Mouse (Mus musculus) midbrain, embryonic 13.5 days (tissue): ENCODE results near the gene Dct. TPM values are rescaled to one million over a fixed set of nuclear protein-coding genes. Genes with fewer than 3 reads are reported as not detected.

Experiments
- ATAC-seq: fragments of 200-750 bp; cut with Nextera tagmentation; 2 replicates; pipeline ENCODE4 v1.8.0; 2017; ENCODE audit warnings: mild to moderate bottlenecking, moderate TSS enrichment, moderate library complexity
- H3K27ac ChIP-seq: fragments of 300-500 bp; sonication (generic); 2 replicates; pipeline ENCODE4 v1.5.1; 2015; ENCODE audit warnings: inconsistent platforms, mild to moderate bottlenecking, moderate library complexity
- H3K27me3 ChIP-seq: fragments of 300-500 bp; sonication (generic); 2 replicates; pipeline ENCODE4 v1.6.1; 2015; ENCODE audit warnings: mild to moderate bottlenecking, inconsistent platforms
- H3K36me3 ChIP-seq: fragments of 300-500 bp; sonication (generic); 2 replicates; pipeline ENCODE4 v1.6.1; 2015; ENCODE audit warnings: mild to moderate bottlenecking, inconsistent platforms
- H3K4me1 ChIP-seq: fragments of 300-500 bp; sonication (generic); replicated peaks from 2 replicates; pipeline ENCODE4 v1.6.1; 2015; ENCODE audit warnings: inconsistent platforms
- H3K4me2 ChIP-seq: fragments of 300-500 bp; sonication (generic); replicated peaks from 2 replicates; pipeline ENCODE4 v1.6.1; 2015; ENCODE audit warnings: moderate library complexity, mild to moderate bottlenecking, inconsistent platforms
- H3K4me3 ChIP-seq: fragments of 300-500 bp; sonication (generic); replicated peaks from 2 replicates; pipeline ENCODE4 v1.5.1; 2015; ENCODE audit warnings: mild to moderate bottlenecking, inconsistent platforms
- H3K9ac ChIP-seq: fragments of 300-500 bp; sonication (generic); replicated peaks from 2 replicates; pipeline ENCODE4 v1.6.1; 2015; ENCODE audit warnings: mild to moderate bottlenecking, inconsistent platforms
- H3K9me3 ChIP-seq: fragments of 300-500 bp; sonication (generic); 2 replicates; pipeline ENCODE4 v1.6.1; 2016; ENCODE audit warnings: mild to moderate bottlenecking, inconsistent platforms
- WGBS: fragments of 180-500 bp; shearing (Covaris S2); methylation state at CpG from one replicate; pipeline ENCODE4 v1.1.7; 2015; 5-methylcytosine and 5-hydroxymethylcytosine counted together
- polyA plus RNA-seq: library from polyadenylated mRNA; unstranded; fragments of >200 nt; fragmentation: Nextera tagmentation; extraction: Ambion mirVana; gene quantifications from 2 replicates; pipeline ENCODE4 v1.2.1, GENCODE M21; 2015

The Dct gene
- polyA plus RNA-seq, 1 experiment from 2014 or later: 1.4 TPM

GRCm38 (mm10) chr14:118040550-118041250, 11.3 kb downstream of the Dct start:
- Histone ChIP-seq H3K27ac (no peak overlapping the region), H3K27me3 (peaks cover 17% of the 10 kb centered on the region), H3K9ac (no peak overlapping the region), H3K36me3 (no peaks in the 10 kb centered on the region), H3K9me3 (no peaks in the 10 kb centered on the region), H3K4me1 (no peaks in the 10 kb centered on the region), H3K4me3 (no peak overlapping the region), H3K4me2 (no peak overlapping the region)
- 84% methylated on average over 7 of the region's 7 CpGs for WGBS
- ATAC-seq: no peak

DNA sequence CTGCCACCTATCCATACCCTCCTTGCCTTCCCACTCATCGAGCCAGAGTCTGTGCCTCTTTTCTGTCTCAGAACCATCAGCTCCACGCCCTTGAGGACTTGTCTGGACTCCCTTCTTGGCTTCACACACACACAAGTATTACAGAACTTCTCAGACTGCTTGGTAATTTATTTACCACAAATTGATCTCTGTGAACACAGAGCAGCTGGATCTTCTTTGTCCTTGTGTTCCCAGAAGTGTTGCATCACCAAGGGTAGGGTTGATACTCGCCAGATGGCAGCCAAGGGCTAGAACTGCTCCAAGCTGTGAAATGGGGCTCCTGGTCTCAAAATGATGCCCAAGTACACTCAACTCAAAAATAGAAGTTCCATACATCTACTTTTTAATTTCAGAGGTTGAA, 13.0 kb downstream of the Dct start:
- Histone ChIP-seq H3K9me3 (no peaks in the 10 kb centered on the region), H3K4me1 (no peaks in the 10 kb centered on the region), H3K4me2 (no peak overlapping the region), H3K27ac (no peak overlapping the region), H3K4me3 (no peak overlapping the region), H3K36me3 (no peaks in the 10 kb centered on the region), H3K27me3 (0 out of 2 replicates have a peak, but pooled peaks cover 4% of the 10 kb centered on the region), H3K9ac (no peak overlapping the region)
- no peak for ATAC-seq
- 83% methylated on average over 3 of the region's 3 CpGs for WGBS

GRCm38 (mm10) chr14:118027564-118027963, 24.5 kb downstream of the Dct start:
- no peak for ATAC-seq
- WGBS: 96% methylated on average over 3 of the region's 3 CpGs
- H3K4me3 ChIP-seq: no peak overlapping the region

DNA sequence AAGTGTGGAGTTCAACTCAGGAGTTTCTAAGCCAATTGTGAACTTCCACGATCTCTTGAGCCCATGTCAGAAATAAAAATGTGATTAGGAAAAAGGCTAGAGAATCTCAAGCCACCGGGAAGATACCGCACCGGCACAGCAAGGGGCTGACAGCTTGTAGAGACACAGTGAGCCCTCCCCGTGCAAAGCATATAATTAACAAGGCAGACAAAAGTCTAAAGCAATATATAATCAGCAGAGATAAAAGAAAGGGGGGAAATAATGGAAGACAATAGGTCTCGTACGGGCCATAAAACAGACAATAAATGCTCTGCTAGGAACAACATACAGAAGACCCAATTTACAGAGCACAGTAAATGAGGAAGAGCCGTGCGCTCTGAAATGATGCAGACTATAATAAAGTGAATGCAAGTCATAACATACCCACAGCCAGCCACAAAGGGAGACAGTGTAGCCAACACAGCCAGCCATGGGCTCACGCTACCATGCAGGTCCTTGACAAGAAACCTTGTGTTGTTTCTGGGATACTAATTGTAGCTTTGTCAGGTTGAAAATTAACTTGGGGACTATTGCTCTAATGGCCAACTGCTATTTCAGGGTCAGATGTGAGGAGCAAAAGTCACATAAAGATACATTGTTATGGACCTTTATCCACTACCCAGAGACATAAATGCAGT, 30.0 kb downstream of the Dct start:
- Histone ChIP-seq H3K9me3 (no peaks in the 10 kb centered on the region), H3K27me3 (no peaks in the 10 kb centered on the region), H3K4me2 (no peak overlapping the region), H3K27ac (no peak overlapping the region), H3K4me1 (0 out of 2 replicates have a peak, but pooled peaks cover 4% of the 10 kb centered on the region), H3K4me3 (no peak overlapping the region), H3K36me3 (no peaks in the 10 kb centered on the region), H3K9ac (no peak overlapping the region)
- no peak for ATAC-seq
- WGBS: 66% methylated on average over 10 of the region's 10 CpGs

More at GRCm38 (mm10) chr14:118027564-118027963, 24.5 kb downstream of the Dct start:
- H3K27ac ChIP-seq: no peak overlapping the region
- no peak overlapping the region for H3K9ac ChIP-seq
- no peak overlapping the region for H3K4me2 ChIP-seq
- peaks cover 29% of the 10 kb centered on the region for H3K9me3 ChIP-seq
- peaks cover 7% of the 10 kb centered on the region for H3K36me3 ChIP-seq
- no peaks in the 10 kb centered on the region for H3K27me3 ChIP-seq
- no peaks in the 10 kb centered on the region for H3K4me1 ChIP-seq

DNA sequence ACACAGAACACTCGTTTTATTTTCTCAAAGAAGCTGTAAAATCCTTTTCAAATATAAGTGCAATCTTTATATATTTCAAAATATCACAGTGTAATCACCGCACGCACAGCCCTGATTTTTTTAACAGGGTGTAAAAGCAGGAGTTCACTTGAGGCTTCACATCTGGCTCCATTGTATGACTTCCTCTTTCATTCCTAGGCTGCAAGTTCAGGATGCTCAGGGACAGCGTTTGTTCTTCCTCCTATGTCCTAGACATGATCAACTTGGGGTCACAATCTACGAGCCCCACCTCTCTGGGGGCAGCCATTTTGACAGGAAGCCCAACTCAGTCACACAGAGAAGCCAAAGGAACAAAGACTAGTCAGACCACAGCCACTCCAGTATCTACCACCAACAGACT, 32.7 kb downstream of the Dct start:
- WGBS: 84% methylated on average over 5 of the region's 5 CpGs

GRCm38 (mm10) chr14:118013237-118013636, 38.8 kb downstream of the Dct start:
- Histone ChIP-seq H3K4me1 (no peaks in the 10 kb centered on the region), H3K9me3 (no peaks in the 10 kb centered on the region), H3K4me3 (no peak overlapping the region), H3K36me3 (no peaks in the 10 kb centered on the region), H3K27me3 (peaks cover 4% of the 10 kb centered on the region; the same call in 1 of the 2 replicates), H3K4me2 (no peak overlapping the region), H3K27ac (no peak overlapping the region), H3K9ac (no peak overlapping the region)
- ATAC-seq: no peak
- WGBS: 73% methylated on average over 8 of the region's 8 CpGs

More for the DNA sequence above, 32.7 kb downstream of the Dct start:
- H3K9ac ChIP-seq: no peak overlapping the region
- no peak overlapping the region for H3K4me2 ChIP-seq
- H3K36me3 ChIP-seq: no peaks in the 10 kb centered on the region
- no peak overlapping the region for H3K4me3 ChIP-seq
- H3K9me3 ChIP-seq: no peaks in the 10 kb centered on the region
- ATAC-seq: no peak
- 0 out of 2 replicates have a peak, but pooled peaks cover 4% of the 10 kb centered on the region for H3K4me1 ChIP-seq
- H3K27me3 ChIP-seq: no peaks in the 10 kb centered on the region
- H3K27ac ChIP-seq: no peak overlapping the region

DNA sequence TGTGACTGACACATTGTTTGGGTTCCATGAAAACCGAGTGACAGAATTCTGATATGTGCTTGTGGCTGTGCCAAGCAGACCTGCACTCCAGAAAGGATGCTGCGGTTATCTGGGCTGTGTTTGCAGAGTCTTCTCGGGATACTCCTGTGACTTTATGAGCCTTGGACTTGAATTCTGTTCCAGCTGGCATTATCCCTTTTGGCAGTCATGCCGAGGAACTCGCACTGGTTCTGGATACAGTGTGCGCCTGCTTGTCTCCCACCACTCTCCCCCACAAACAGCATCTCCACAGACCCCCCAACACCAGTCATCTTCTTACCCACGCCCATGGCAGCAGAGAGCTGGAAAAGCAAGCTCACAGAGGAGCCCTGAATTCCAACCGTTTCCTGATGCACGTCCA, 42.5 kb downstream of the Dct start:
- no peaks in the 10 kb centered on the region for H3K9me3 ChIP-seq
- H3K4me3 ChIP-seq: no peak overlapping the region
- ATAC-seq: no peak
- 76% methylated on average over 9 of the region's 9 CpGs for WGBS
- H3K4me1 ChIP-seq: no peaks in the 10 kb centered on the region
- H3K27ac ChIP-seq: no peak overlapping the region
- H3K4me2 ChIP-seq: no peak overlapping the region
- H3K27me3 ChIP-seq: peaks cover 10% of the 10 kb centered on the region; the same call in 1 of the 2 replicates
- H3K9ac ChIP-seq: no peak overlapping the region
- no peaks in the 10 kb centered on the region for H3K36me3 ChIP-seq

DNA sequence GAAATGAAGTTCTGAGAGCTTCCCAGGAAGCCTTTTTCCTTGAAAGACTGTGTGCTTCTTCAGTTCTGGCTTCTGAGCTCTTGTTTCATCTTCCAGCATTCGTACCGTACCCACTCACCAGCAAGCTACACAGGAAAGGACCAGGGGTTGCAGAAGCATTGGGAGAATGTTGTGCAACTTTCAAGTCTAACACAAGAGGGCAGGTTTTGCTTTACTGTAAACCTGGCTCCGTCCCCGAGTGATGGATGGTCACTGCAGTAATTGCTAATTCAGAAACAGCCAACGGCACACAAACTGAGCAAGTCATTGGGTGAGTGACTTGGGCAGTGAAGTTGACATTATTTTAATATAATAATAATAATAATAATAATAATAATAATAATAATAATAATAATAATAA, 46.3 kb downstream of the Dct start:
- 19% methylated on average over 5 of the region's 5 CpGs for WGBS
- peak; percentile 35; the same call in 1 of the 2 replicates for ATAC-seq
- H3K4me2 ChIP-seq: no peak overlapping the region
- no peak overlapping the region for H3K9ac ChIP-seq
- peaks cover 18% of the 10 kb centered on the region for H3K4me1 ChIP-seq
- H3K9me3 ChIP-seq: no peaks in the 10 kb centered on the region
- no peak overlapping the region for H3K4me3 ChIP-seq
- H3K36me3 ChIP-seq: no peaks in the 10 kb centered on the region
- no peak overlapping the region for H3K27ac ChIP-seq
- peaks cover 23% of the 10 kb centered on the region; the same call in 1 of the 2 replicates for H3K27me3 ChIP-seq

DNA sequence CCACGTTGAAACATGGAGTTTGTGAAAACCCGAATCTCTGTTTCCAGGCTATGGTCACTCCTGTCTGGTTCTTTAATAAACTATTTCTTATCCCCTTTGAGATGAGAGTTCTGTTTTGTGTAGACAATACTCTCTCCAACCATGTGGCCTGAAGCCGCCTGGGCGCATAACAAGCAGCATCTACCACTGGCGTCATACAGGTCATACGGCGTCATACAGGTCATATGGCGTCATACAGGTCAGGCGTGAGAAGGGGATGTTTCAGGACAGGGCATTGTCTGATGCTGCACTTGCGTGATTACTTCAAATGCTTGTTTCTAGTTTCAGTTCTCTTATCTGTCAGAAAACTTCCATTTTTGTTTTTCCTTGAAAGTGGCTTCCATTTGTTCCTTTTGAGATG, 47.6 kb downstream of the Dct start:
- no peak overlapping the region for H3K4me2 ChIP-seq
- no peak overlapping the region for H3K9ac ChIP-seq
- no peak overlapping the region for H3K4me3 ChIP-seq
- 94% methylated on average over 10 of the region's 10 CpGs for WGBS
- no peak for ATAC-seq
- peaks cover 18% of the 10 kb centered on the region for H3K4me1 ChIP-seq
- no peak overlapping the region for H3K27ac ChIP-seq
- no peaks in the 10 kb centered on the region for H3K36me3 ChIP-seq
- H3K27me3 ChIP-seq: peaks cover 26% of the 10 kb centered on the region
- no peaks in the 10 kb centered on the region for H3K9me3 ChIP-seq

DNA sequence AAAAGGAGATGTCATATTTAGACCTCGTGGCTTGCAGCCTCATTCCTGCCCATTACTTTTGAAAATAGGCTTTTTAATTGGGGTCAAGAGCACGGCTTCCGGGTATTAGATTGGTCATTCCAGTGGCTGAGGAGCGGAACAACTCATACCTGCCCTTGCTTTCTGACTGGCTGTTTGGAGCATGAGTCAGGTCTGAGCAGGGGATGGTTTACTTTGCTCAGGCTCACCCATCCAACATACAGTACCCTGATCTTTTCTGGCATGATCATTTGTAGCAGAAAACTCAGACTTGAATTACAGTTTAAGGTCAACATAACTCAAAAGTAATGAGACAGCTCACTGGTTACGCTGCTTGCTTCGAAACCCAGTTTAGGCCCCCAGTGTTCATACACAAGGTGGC, 58.2 kb downstream of the Dct start:
- H3K4me1 ChIP-seq: no peaks in the 10 kb centered on the region
- no peak overlapping the region for H3K9ac ChIP-seq
- H3K36me3 ChIP-seq: no peaks in the 10 kb centered on the region
- no peak overlapping the region for H3K4me2 ChIP-seq
- no peak for ATAC-seq
- WGBS: 93% methylated on average over 6 of the region's 6 CpGs
- no peak overlapping the region for H3K4me3 ChIP-seq
- no peaks in the 10 kb centered on the region for H3K9me3 ChIP-seq
- no peak overlapping the region for H3K27ac ChIP-seq
- H3K27me3 ChIP-seq: no peaks in the 10 kb centered on the region

- Histone ChIP-seq H3K27me3 (no peaks in the 10 kb centered on the region), H3K9ac (no peak overlapping the region), H3K36me3 (no peaks in the 10 kb centered on the region), H3K27ac (no peak overlapping the region), H3K4me2 (no peak overlapping the region), H3K4me3 (no peak overlapping the region), H3K9me3 (no peaks in the 10 kb centered on the region), H3K4me1 (no peaks in the 10 kb centered on the region)
- no peak for ATAC-seq
- 82% methylated on average over 8 of the region's 8 CpGs for WGBS
Measured at GRCm38 (mm10) chr14:117992600-117993256, 59.3 kb downstream of the Dct start.

DNA sequence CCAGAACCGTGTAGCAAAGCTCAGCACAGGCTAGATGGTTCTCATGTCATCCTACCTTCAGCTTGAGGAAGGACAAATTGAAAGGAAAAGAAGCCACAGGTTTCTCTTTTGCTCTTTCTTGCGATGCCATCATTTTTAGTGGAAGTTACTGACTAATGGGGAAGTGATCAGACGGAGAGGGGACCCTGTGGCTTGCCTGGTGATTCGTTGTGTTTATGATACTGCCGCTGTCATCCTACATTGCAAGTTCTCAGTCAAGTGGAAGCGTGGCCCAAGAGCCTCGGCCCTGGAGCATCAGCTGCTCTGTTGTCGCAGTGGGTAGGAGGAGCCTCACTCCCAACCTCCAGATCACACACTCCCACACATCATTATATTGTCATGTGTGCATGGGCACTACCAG, 61.8 kb downstream of the Dct start:
- H3K9me3 ChIP-seq: no peaks in the 10 kb centered on the region
- no peaks in the 10 kb centered on the region for H3K27me3 ChIP-seq
- H3K36me3 ChIP-seq: no peaks in the 10 kb centered on the region
- no peak overlapping the region for H3K9ac ChIP-seq
- H3K27ac ChIP-seq: no peak overlapping the region
- no peak overlapping the region for H3K4me3 ChIP-seq
- WGBS: 87% methylated on average over 8 of the region's 8 CpGs
- no peak for ATAC-seq
- no peaks in the 10 kb centered on the region for H3K4me1 ChIP-seq
- no peak overlapping the region for H3K4me2 ChIP-seq
